Mouse (Mus musculus) heart, postnatal 25 days (tissue): ENCODE results near the gene Spink2. TPM values are rescaled to one million over a fixed set of nuclear protein-coding genes. Genes with fewer than 3 reads are reported as not detected.
"Not testable (repeated sequence)": the region's sequence is repeated elsewhere in the genome, so short reads cannot be mapped to it uniquely, and the experiment has no call there.

ENCODE experiments used
- DNase-seq: peaks from one replicate; pipeline ENCODE4 v3.0.0; 2022; ENCODE audit warnings: low spot score
- intact Hi-C: fragments of 180-260 bp; cut with DNase I; formaldehyde crosslinking; loops from one replicate; pipeline ENCODE4 v1.15.1; 2025
- total RNA-seq, 2 experiments: library from RNA; stranded (reverse); gene quantifications; 2 replicates each; pipeline ENCODE4 v1.2.3; 2021

Gene Spink2
- under 1 TPM in 1 of 2 experiments, not detected in 1; 0.45 TPM for total RNA-seq

- no peak for DNase-seq
Observed at GRCm38 (mm10) chr5:77211236-77211635, at the start of gene Spink2. TSS of gene Spink2 (minus strand) at chr5:77211471.

GRCm38 (mm10) chr5:77260141-77260540 lies 48.9 kb upstream of the Spink2 start:
- intact Hi-C loops: no loop called here
- DNase-seq: no peak

More at GRCm38 (mm10) chr5:77211236-77211635, at the start of gene Spink2:
- intact Hi-C loops: no loop called here

- DNase-seq: no peak
- intact Hi-C loops: no loop called here
Observed at GRCm38 (mm10) chr5:77259315-77259714, 48.0 kb upstream of the Spink2 start.

- DNase-seq: no peak
- intact Hi-C loops: no loop called here
Observed at GRCm38 (mm10) chr5:77257603-77258002, 46.3 kb upstream of the Spink2 start.

DNA sequence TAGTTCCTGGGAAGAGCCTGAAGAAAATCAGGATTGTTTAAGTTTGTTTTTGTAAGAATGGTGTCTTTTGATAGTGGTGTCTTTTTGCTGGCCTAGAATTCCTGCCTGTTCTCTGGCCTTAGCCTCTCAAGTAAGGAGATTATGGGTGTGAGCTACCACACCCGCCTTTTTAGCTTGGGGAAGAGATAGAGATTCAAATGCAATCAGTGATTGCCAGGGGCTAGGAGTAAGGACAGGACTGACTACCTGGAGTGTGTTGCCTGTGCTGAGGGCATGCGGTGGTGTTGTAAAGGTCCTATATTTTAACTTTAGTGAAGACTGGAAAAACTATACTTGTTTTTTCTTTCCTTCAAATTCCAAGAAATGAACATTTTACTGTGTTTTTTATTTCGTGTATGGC lies 43.1 kb upstream of the Spink2 start:
- no peak for DNase-seq
- intact Hi-C loops: no loop called here

- DNase-seq: no peak
- intact Hi-C loops: no loop called here
Observed at GRCm38 (mm10) chr5:77253154-77253553, 41.9 kb upstream of the Spink2 start.

DNA sequence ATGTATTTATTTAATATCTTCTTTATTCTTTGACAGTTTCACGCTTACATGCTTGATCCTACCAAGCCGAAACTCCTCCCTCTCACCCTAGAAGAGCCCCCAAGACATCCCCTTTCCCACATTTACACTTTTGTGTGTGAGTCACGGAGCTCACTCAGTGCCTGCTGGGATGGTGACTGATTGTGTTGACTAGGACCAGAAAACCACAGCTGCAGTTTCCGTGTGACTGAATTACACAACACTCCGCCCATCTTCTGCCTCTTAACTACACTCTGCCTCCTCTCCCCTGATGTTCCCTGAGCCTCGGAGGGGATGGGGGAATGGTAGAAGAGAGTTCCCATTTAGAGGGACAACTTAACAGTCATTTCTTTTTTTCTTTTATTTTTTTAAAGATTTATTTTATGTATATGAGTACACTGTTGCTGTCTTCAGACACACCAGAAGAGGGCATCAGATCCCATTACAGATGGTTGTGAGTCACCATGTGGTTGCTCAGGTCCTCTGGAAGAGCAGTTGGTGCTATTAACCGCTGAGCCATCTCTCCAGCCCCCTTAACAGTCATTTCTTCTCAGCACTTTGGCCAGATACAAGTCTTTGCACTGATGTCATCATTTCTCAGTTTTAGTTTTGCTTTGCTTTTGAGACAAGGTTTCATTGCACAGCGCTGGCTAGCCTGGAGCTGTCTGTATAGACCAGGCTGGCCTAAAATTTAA lies 41.0 kb upstream of the Spink2 start:
- DNase-seq: no peak
- intact Hi-C loops: no loop called here

DNA sequence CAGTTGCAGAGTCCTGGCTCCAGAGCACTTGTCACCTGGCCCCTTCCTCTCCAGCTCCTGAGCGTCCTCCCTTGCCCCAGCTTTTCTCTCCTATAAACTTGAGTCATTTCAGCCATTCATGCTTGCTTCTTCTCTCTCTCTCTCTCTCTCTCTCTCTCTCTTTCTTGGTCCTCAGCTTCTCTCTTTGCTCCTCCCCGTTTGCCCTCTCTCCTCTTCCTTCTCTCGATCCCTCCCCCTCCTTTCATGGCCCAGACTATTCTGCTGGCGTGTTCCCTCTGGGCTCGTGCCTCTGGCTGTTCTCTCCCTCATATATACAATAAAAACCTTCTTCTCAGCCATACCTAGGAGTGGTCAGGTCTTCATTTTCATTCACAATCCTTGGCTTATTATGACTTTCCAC lies 40.4 kb upstream of the Spink2 start:
- intact Hi-C loops: no loop called here
- DNase-seq: no peak

DNA sequence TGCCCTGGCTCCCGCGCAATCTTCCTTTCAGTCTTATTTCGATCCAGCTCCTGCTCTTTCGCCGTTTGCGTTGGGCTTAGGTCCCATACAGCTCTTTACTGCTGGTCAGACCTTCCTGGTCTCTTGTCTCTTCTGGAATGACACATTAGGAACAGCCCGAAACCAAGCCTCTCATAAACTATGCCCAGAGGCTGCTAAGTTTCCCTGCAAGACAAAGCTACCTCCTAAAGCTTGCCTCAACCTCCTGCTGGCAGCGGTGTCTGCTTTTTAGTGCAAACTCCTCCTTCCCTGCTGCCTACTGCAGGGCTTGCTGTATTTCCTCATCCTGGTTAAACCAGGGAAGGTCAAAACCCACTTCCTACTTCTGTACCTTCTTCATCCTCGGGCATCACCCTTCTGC lies 38.8 kb upstream of the Spink2 start:
- no peak for DNase-seq
- intact Hi-C loops: no loop called here

DNA sequence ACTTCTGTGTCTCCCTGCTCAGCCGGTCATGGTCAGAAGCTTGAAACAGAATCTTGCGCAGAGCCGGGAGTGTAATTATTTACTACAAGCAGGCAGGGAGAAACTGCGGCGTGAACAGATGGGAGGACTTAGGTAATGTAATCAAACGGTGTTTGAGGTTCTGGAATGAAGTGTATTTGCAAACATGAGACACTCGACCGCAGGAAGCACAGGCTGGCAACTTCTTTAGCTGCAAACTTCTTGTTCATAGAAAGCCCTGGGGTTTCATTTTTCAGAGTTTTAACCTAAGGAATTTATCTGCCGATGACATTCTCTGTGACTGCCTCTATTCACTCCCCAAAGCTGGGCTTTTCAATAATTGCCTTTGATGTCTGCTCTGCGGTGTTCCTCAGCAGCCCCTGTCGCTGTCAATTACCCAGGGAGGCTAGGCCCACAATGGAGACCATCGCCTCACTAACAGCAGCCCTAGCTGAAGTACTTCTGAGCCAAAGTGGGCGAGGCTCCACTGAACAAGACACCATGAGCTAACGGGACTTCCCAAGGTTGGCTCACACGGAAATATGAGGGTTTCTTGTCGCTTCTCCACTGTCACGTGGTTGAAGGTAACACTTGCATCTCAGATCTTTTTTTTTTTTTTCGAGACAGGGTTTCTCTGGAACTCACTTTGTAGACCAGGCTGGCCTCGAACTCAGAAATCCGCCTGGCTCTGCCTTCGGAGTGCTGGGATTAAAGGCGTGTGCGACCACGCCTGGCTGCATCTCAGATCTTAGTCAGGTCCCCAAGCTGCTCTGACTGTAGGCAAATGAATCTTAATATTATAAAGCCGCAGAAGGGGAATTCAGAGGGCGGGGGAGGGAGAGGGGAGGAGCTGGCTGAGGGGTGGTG lies 34.8 kb upstream of the Spink2 start:
- intact Hi-C loops: no loop called here
- DNase-seq: no peak

- intact Hi-C loops: no loop called here
- no peak for DNase-seq
Observed at GRCm38 (mm10) chr5:77245463-77245786, 34.2 kb upstream of the Spink2 start.

GRCm38 (mm10) chr5:77244331-77244987 lies 33.2 kb upstream of the Spink2 start:
- intact Hi-C loops: no loop called here
- no peak for DNase-seq

- DNase-seq: no peak
- intact Hi-C loops: no loop called here
Observed at GRCm38 (mm10) chr5:77237104-77237503, 25.8 kb upstream of the Spink2 start.

GRCm38 (mm10) chr5:77234921-77235320 lies 23.6 kb upstream of the Spink2 start:
- intact Hi-C loops: no loop called here
- no peak for DNase-seq

DNA sequence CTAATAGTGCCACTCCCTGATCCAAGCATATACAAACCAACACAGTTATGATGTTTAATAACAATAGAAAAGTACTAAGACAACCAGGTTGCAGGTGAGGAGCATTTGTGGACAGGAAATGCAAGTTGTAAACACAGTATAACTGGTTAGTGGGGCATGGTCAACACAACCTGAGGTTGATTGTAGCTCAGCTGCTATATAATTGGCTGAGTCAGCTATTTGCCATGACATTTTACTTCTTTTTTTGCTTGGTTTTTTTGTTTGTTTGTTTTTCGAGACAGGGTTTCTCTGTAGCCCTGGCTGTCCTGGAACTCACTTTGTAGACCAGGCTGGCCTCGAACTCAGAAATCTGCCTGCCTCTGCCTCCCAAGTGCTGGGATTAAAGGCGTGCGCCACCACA lies 20.6 kb upstream of the Spink2 start:
- intact Hi-C loops, DNase-seq: not testable (repeated sequence)

- DNase-seq: no peak
- intact Hi-C loops: no loop called here
Observed at GRCm38 (mm10) chr5:77228986-77229385, 17.7 kb upstream of the Spink2 start.

- no peak for DNase-seq
- intact Hi-C loops: no loop called here
Observed at GRCm38 (mm10) chr5:77223043-77223975, 12.0 kb upstream of the Spink2 start.

DNA sequence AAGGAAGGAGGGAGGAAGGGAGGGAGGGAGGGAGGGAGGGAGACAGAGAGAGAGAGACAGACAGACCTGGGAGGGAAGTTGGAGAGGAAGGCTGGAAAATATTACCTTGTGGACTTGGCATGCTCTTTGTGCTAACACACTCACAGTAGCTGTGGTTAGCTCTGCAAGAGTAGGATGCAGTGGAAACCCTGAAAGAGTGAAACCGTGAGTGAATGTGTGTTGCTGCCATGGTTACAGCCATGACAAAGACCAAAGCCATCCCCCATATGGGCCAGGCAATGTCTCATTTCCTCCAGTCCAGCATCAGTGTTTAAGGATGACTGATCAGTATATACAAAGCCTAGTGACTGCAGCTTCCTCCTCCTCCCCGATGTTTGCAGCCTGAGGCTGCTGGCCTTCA lies 6.5 kb upstream of the Spink2 start:
- DNase-seq: no peak
- intact Hi-C loops: loop anchor here (2.0 kb wide), 3 partner anchors 129 to 219 kb away; no protein-coding TSS in a partner anchor

- peak; percentile 13 for DNase-seq
- intact Hi-C loops: loop anchor here (2.0 kb wide), 1 partner anchor 218 kb away; no protein-coding TSS in a partner anchor
Observed at GRCm38 (mm10) chr5:77217211-77217610, 5.9 kb upstream of the Spink2 start.

DNA sequence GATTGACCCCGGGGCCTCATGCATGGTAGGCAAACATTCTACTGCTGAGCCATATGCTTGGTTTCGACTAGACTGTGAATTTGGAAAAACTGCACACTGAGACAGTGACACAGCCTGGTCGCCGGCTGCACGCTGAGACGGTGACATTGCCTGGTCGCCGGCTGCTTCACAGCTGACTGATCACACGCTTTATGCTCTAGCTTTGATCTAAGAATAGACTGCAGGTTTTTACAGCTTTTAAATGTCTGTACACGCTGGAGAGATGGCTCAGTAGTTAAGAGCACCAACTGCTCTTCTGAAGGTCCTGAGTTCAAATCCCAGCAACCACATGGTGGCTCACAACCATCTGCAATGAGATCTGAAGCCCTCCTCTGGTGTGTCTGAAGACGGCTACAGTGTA lies 5.1 kb downstream of the Spink2 start:
- intact Hi-C loops: no loop called here
- DNase-seq: no peak
